Mouse (Mus musculus) heart, embryonic 13.5 days (tissue): ENCODE results near the gene Aebp2. TPM values are rescaled to one million over a fixed set of nuclear protein-coding genes. Genes with fewer than 3 reads are reported as not detected.

Source experiments
- ATAC-seq: fragments of 200-750 bp; cut with Nextera tagmentation; 2 replicates; pipeline ENCODE4 v1.8.0; 2017; ENCODE audit warnings: moderate TSS enrichment; ENCODE audit not compliant: insufficient number of reproducible peaks, low FRiP score, low TSS enrichment; ENCODE audit errors: extremely low read depth
- H3K27ac ChIP-seq: fragments of 300-500 bp; sonication (generic); replicated peaks from 2 replicates; pipeline ENCODE4 v1.5.1; 2015; ENCODE audit warnings: moderate library complexity, mild to moderate bottlenecking, inconsistent platforms
- H3K27me3 ChIP-seq: fragments of 300-500 bp; sonication (generic); replicated peaks from 2 replicates; pipeline ENCODE4 v1.6.1; 2015; ENCODE audit warnings: mild to moderate bottlenecking, inconsistent platforms
- H3K36me3 ChIP-seq: fragments of 300-500 bp; sonication (generic); 2 replicates; pipeline ENCODE4 v1.6.1; 2015; ENCODE audit warnings: mild to moderate bottlenecking, inconsistent platforms
- H3K4me1 ChIP-seq: fragments of 300-500 bp; sonication (generic); 2 replicates; pipeline ENCODE4 v1.6.1; 2015; ENCODE audit warnings: inconsistent platforms
- H3K4me2 ChIP-seq: fragments of 300-500 bp; sonication (generic); 2 replicates; pipeline ENCODE4 v1.6.1; 2015; ENCODE audit warnings: inconsistent platforms, mild to moderate bottlenecking, moderate library complexity
- H3K4me3 ChIP-seq: fragments of 300-500 bp; sonication (generic); 2 replicates; pipeline ENCODE4 v1.5.1; 2015; ENCODE audit warnings: moderate library complexity, mild to moderate bottlenecking, inconsistent platforms
- H3K9ac ChIP-seq: fragments of 300-500 bp; sonication (generic); 2 replicates; pipeline ENCODE4 v1.6.1; 2015; ENCODE audit warnings: inconsistent platforms, mild to moderate bottlenecking, moderate library complexity
- H3K9me3 ChIP-seq: fragments of 300-500 bp; sonication (generic); 2 replicates; pipeline ENCODE4 v1.6.1; 2016; ENCODE audit warnings: inconsistent platforms
- WGBS: fragments of 180-500 bp; shearing (Covaris S2); methylation state at CpG from one replicate; pipeline ENCODE4 v1.1.7; 2015; ENCODE audit warnings: mixed read lengths; 5-methylcytosine and 5-hydroxymethylcytosine counted together
- polyA plus RNA-seq: library from polyadenylated mRNA; unstranded; fragments of >200 nt; fragmentation: Nextera tagmentation; extraction: Ambion mirVana; gene quantifications from 2 replicates; pipeline ENCODE4 v1.2.1, GENCODE M21; 2015

Gene Aebp2
- polyA plus RNA-seq, 1 experiment from 2014 or later, result 7.2 TPM

DNA sequence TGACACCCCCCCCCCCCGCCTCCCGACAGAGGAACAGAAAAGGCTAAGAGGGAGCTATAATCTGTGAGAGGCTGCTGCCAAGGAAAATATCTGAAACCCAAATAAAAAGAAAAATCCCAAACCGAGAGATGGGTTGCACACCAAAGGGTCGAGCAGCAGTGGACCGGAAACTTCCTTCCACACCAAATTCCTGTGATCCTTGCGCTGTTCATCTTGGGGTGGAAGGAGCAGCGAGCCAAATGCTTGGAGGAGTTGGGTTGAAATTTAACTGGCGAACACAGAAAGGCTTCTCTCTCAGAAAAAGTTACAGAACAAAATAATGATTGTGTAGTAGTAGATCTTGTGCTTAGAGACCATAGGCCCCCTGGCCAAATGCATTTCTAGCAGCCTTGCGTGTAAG is 55.5 kb downstream of the Aebp2 start:
- no peak for ATAC-seq
- H3K27ac ChIP-seq, result peak overlapping the region; percentile 46; the same call in 1 of the 2 replicates
- WGBS, result 61% methylated on average over 9 of the region's 9 CpGs

GRCm38 (mm10) chr6:140678658-140679271 is 56.3 kb downstream of the Aebp2 start:
- Histone ChIP-seq H3K9me3 (no peaks in the 10 kb centered on the region), H3K36me3 (no peaks in the 10 kb centered on the region), H3K9ac (no peak overlapping the region), H3K4me3 (no peak overlapping the region), H3K27ac (peak overlapping the region; percentile 46), H3K4me2 (no peak overlapping the region), H3K4me1 (peaks cover 57% of the 10 kb centered on the region), H3K27me3 (no peaks in the 10 kb centered on the region)
- 31% methylated on average over 15 of the region's 15 CpGs for WGBS
- no peak for ATAC-seq

More for the DNA sequence above, 55.5 kb downstream of the Aebp2 start:
- H3K4me2 ChIP-seq, result no peak overlapping the region
- no peaks in the 10 kb centered on the region for H3K36me3 ChIP-seq
- H3K4me1 ChIP-seq, result peaks cover 51% of the 10 kb centered on the region
- H3K27me3 ChIP-seq, result no peaks in the 10 kb centered on the region
- no peak overlapping the region for H3K9ac ChIP-seq
- no peaks in the 10 kb centered on the region for H3K9me3 ChIP-seq
- H3K4me3 ChIP-seq, result no peak overlapping the region

DNA sequence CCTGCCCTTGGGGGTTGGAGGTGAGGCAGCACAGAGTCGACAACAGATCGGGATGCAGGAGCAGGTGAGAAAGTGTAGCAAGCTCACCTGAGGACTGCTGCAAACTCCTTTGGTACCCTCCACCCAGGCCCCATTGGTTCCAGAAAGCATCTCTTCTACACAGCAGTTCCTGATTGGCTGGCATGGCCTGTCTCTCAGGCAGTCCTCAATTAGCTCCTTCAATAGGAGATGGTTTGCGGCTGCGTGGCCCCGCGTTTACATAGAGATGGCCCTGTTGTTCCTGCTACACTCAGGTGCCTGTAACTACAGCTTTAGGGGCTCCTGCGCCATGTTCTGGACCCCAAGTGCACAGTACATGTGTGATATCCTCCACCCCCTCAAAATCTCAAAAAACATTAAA is 58.2 kb downstream of the Aebp2 start:
- no peaks in the 10 kb centered on the region for H3K9me3 ChIP-seq
- no peak overlapping the region for H3K9ac ChIP-seq
- ATAC-seq, result no peak
- H3K27ac ChIP-seq, result no peak overlapping the region
- no peak overlapping the region for H3K4me2 ChIP-seq
- no peaks in the 10 kb centered on the region for H3K36me3 ChIP-seq
- H3K27me3 ChIP-seq, result no peaks in the 10 kb centered on the region
- WGBS, result 61% methylated on average over 7 of the region's 7 CpGs
- no peak overlapping the region for H3K4me3 ChIP-seq
- peaks cover 50% of the 10 kb centered on the region for H3K4me1 ChIP-seq

DNA sequence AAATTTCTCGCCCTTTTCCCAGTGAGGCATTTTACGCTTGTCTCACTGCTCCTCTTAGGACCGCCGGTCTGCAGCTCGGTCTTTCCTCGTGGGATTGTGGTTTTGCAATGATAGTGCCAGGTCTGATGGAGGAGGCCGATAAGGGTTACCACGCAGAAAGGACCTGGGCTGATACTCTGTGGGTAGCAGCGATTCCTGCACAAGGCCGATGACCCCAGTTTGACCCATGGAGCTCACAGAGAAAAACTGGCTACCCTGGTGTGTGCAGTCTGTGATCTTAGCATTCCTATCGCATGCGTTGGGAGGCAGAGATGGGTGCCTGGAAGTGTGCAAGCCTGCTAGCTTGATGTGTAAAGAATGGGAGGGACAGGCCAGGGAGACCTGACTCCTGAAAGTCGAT is 60.4 kb downstream of the Aebp2 start:
- H3K9me3 ChIP-seq, result no peaks in the 10 kb centered on the region
- H3K4me3 ChIP-seq, result no peak overlapping the region
- peak overlapping the region; percentile 21; the same call in 1 of the 2 replicates for H3K27ac ChIP-seq
- H3K36me3 ChIP-seq, result no peaks in the 10 kb centered on the region
- no peak; the same call in 1 of the 2 replicates for ATAC-seq
- 25% methylated on average over 13 of the region's 13 CpGs for WGBS
- H3K4me1 ChIP-seq, result peaks cover 37% of the 10 kb centered on the region
- H3K9ac ChIP-seq, result peak overlapping the region; percentile 47; the same call in 1 of the 2 replicates
- peak overlapping the region; percentile 44 for H3K4me2 ChIP-seq
- no peaks in the 10 kb centered on the region for H3K27me3 ChIP-seq

GRCm38 (mm10) chr6:140684403-140684802 is 61.9 kb downstream of the Aebp2 start:
- Histone ChIP-seq H3K4me1 (peaks cover 24% of the 10 kb centered on the region), H3K9ac (no peak overlapping the region), H3K4me3 (no peak overlapping the region), H3K4me2 (no peak overlapping the region), H3K27me3 (no peaks in the 10 kb centered on the region), H3K36me3 (no peaks in the 10 kb centered on the region), H3K27ac (no peak overlapping the region), H3K9me3 (no peaks in the 10 kb centered on the region)
- WGBS, result 83% methylated on average over 11 of the region's 11 CpGs
- no peak for ATAC-seq

DNA sequence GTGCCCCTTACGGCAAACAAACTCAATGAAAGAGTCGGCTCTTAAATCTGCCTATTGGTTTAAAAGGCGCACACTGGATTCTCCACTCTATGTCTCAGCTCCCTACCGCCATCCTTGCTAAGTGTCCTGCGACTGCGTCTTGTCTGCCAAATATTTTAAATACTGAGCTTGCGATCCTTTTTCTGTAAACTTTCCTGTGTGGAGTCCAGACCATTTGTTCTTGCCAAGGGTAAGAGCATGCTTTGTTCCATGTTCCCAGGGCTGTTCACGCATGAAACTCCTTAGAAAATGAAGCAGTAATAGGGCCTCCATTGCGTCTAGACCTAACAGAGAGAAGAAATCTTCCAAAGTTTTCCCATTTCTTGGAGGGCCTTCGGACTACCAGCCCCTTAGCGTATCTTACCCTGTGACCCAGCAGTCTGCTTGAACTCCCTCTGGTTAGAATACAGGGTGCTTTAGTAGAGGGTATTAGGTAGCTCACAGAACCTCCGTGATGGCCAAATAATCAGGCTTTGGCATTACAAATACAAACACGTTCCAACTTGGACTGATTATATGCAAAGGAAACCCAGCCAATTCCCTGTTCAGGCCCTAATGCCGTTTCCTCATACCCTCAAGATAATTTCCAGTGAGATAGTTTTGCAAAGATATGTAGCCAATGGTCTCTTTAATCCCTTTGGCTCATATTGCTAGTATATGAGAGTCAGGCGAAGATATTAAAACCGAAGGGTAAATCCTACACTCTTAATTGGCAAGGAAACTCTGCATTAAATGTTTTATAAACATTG is 67.3 kb downstream of the Aebp2 start:
- ATAC-seq, result no peak
- H3K27me3 ChIP-seq, result no peaks in the 10 kb centered on the region
- no peak overlapping the region for H3K9ac ChIP-seq
- no peaks in the 10 kb centered on the region for H3K9me3 ChIP-seq
- peak overlapping the region; percentile 53 for H3K27ac ChIP-seq
- no peaks in the 10 kb centered on the region for H3K36me3 ChIP-seq
- no peak overlapping the region for H3K4me2 ChIP-seq
- no peak overlapping the region for H3K4me3 ChIP-seq
- H3K4me1 ChIP-seq, result no peaks in the 10 kb centered on the region
- WGBS, result 73% methylated on average over 16 of the region's 16 CpGs

- Histone ChIP-seq H3K4me2 (no peak overlapping the region), H3K27me3 (no peaks in the 10 kb centered on the region), H3K4me1 (no peaks in the 10 kb centered on the region), H3K27ac (no peak overlapping the region), H3K4me3 (no peak overlapping the region), H3K9ac (no peak overlapping the region), H3K9me3 (no peaks in the 10 kb centered on the region), H3K36me3 (no peaks in the 10 kb centered on the region)
- ATAC-seq, result no peak
- 81% methylated on average over 6 of the region's 6 CpGs for WGBS
Measured at GRCm38 (mm10) chr6:140692160-140692559, 69.7 kb downstream of the Aebp2 start.

DNA sequence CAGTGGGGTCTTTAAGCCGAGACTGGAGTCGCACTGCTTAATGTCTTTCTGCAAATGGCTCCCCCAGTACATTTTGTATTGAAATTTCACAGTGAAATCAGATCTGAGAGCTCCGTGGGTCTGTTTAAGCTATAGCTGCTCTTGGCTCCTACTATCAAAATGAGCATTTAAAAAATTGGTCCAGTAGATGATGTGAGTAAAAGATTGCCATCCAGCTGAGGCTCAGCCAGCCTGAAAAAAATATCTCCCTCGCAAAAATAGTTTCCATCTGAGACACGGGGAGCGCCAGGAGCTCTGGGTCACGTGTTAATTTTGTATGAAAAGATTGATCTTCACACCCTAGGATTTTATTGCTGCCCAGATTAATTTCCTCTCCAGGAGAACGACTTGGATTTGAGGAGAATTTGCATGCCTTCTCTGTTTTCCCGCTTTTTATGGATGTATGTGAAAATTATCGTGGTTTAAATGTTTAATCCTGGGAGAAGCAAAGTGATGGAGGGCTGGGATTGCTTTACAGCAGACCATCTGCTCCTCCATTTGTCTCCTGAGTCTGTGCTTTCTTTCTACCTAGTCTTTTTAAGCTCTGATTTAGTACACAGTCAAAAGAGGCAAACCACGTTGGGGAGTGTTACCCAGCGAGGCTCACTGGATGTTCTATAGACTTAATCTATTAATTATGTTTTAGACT is 73.9 kb downstream of the Aebp2 start:
- Histone ChIP-seq H3K27me3 (no peaks in the 10 kb centered on the region), H3K4me3 (no peak overlapping the region), H3K9me3 (no peaks in the 10 kb centered on the region), H3K36me3 (no peaks in the 10 kb centered on the region), H3K4me1 (no peaks in the 10 kb centered on the region), H3K9ac (no peak overlapping the region), H3K4me2 (no peak overlapping the region), H3K27ac (no peak overlapping the region)
- ATAC-seq, result no peak
- 73% methylated on average over 12 of the region's 12 CpGs for WGBS

DNA sequence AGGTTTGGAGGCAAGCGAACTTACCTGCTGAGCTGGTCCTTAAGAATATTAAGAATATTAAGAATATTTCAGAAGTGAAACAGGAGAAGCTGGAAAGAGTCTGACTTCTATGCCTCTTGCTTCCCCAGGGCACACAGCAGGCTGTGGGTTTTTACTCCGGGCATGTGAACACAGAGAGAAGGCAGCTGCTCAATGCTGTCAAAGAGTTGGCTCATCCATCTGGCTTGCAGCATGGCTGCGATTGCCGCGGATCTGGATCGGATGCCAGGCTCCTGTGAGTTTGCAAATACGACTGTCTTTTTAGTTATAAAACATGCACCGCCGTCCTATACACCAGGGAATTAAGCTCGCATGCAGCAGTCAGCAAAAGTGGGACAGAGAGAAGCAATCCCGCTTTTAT is 75.5 kb downstream of the Aebp2 start:
- Histone ChIP-seq H3K4me2 (no peak overlapping the region), H3K4me1 (no peaks in the 10 kb centered on the region), H3K9ac (no peak overlapping the region), H3K4me3 (no peak overlapping the region), H3K9me3 (no peaks in the 10 kb centered on the region), H3K27me3 (no peaks in the 10 kb centered on the region), H3K27ac (no peak overlapping the region), H3K36me3 (no peaks in the 10 kb centered on the region)
- no peak for ATAC-seq
- WGBS, result 89% methylated on average over 11 of the region's 11 CpGs

DNA sequence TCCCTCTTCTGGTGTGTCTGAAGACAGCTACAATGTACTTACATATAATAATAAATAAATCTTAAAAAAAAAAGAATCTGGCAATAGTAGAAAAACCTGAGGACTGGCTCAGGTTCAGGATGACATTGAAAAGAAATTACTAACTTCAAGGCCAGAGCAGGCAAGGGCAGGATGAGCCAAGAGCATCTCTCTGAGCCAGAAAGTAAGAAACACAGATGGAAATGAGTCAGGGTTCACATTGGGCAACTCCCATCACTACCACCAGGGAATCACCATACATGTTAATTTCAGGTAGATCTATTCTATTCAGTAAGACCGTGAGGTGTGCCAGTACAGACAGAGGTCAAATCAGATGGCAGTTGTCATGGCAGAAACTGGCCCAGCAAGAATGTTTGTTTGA is 76.1 kb downstream of the Aebp2 start:
- Histone ChIP-seq H3K36me3 (no peaks in the 10 kb centered on the region), H3K27me3 (no peaks in the 10 kb centered on the region), H3K27ac (no peak overlapping the region), H3K4me2 (no peak overlapping the region), H3K4me3 (no peak overlapping the region), H3K4me1 (no peaks in the 10 kb centered on the region), H3K9me3 (no peaks in the 10 kb centered on the region), H3K9ac (no peak overlapping the region)
- WGBS, result 68% methylated on average over 1 of the region's 1 CpGs
- ATAC-seq, result no peak

GRCm38 (mm10) chr6:140701259-140701658 is 78.8 kb downstream of the Aebp2 start:
- no peak overlapping the region for H3K27ac ChIP-seq
- no peaks in the 10 kb centered on the region for H3K27me3 ChIP-seq
- H3K9me3 ChIP-seq, result peaks cover 9% of the 10 kb centered on the region; the same call in 1 of the 2 replicates
- no peak overlapping the region for H3K4me2 ChIP-seq
- H3K36me3 ChIP-seq, result no peaks in the 10 kb centered on the region
- H3K4me3 ChIP-seq, result no peak overlapping the region
- ATAC-seq, result no peak
- no peak overlapping the region for H3K9ac ChIP-seq
- H3K4me1 ChIP-seq, result no peaks in the 10 kb centered on the region
- WGBS, result 81% methylated on average over 6 of the region's 6 CpGs
